Mouse (Mus musculus) limb, embryonic 13.5 days (tissue): ENCODE measurements around the gene Tpsb2. TPM values are rescaled to one million over a fixed set of nuclear protein-coding genes. Genes with fewer than 3 reads are reported as not detected.
A peak's percentile ranks its signal among the peaks of the same experiment; 100 is the strongest.

Experiments used
- ATAC-seq: fragments of 200-750 bp; cut with Nextera tagmentation; 2 replicates; pipeline ENCODE4 v1.8.0; 2017; ENCODE audit warnings: low read depth, moderate number of reproducible peaks, moderate TSS enrichment; ENCODE audit not compliant: low FRiP score
- H3K27ac ChIP-seq: fragments of 300-500 bp; sonication (generic); 2 replicates; pipeline ENCODE4 v1.5.1; 2015; ENCODE audit warnings: inconsistent platforms, mild to moderate bottlenecking, moderate library complexity
- H3K27me3 ChIP-seq: fragments of 300-500 bp; sonication (generic); 2 replicates; pipeline ENCODE4 v1.6.1; 2015; ENCODE audit warnings: mild to moderate bottlenecking, inconsistent platforms
- H3K36me3 ChIP-seq: fragments of 300-500 bp; sonication (generic); 2 replicates; pipeline ENCODE4 v1.6.1; 2015; ENCODE audit warnings: inconsistent platforms, mild to moderate bottlenecking, moderate library complexity
- H3K4me1 ChIP-seq: fragments of 300-500 bp; sonication (generic); 2 replicates; pipeline ENCODE4 v1.6.1; 2015; ENCODE audit warnings: inconsistent platforms
- H3K4me2 ChIP-seq: fragments of 300-500 bp; sonication (generic); replicated peaks from 2 replicates; pipeline ENCODE4 v1.6.1; 2015; ENCODE audit warnings: inconsistent platforms, mild to moderate bottlenecking, moderate library complexity
- H3K4me3 ChIP-seq: fragments of 300-500 bp; sonication (generic); 2 replicates; pipeline ENCODE4 v1.5.1; 2015; ENCODE audit warnings: moderate library complexity, mild to moderate bottlenecking, inconsistent platforms
- H3K9ac ChIP-seq: fragments of 300-500 bp; sonication (generic); 2 replicates; pipeline ENCODE4 v1.6.1; 2015; ENCODE audit warnings: mild to moderate bottlenecking, inconsistent platforms
- H3K9me3 ChIP-seq: fragments of 300-500 bp; sonication (generic); 2 replicates; pipeline ENCODE4 v1.6.1; 2016; ENCODE audit warnings: inconsistent platforms
- WGBS: fragments of 180-500 bp; shearing (Covaris S2); methylation state at CpG from one replicate; pipeline ENCODE4 v1.1.7; 2015; 5-methylcytosine and 5-hydroxymethylcytosine counted together
- polyA plus RNA-seq: library from polyadenylated mRNA; unstranded; fragments of >200 nt; fragmentation: Nextera tagmentation; extraction: Ambion mirVana; gene quantifications from 2 replicates; pipeline ENCODE4 v1.2.1, GENCODE M21; 2015

The Tpsb2 gene
- polyA plus RNA-seq, 1 experiment from 2014 or later, result 2.1 TPM

DNA sequence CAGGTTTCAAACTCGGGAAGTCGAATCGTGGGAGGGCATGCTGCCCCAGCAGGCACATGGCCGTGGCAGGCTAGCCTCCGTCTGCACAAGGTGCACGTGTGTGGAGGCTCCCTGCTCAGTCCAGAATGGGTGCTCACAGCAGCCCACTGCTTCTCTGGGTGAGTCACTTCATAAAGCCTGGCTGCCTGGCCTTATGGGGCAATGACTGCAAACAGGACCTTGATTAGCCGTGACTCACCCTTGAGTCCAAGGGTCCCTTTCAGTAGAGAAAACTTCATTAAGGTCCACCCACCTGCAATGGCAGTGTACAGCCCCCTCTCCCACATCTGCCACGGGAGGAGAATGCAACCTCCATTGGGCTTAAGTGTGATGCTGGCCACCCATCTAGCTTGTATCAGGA, 6.4 kb downstream of the Tpsb2 start:
- whole genome bisulfite sequencing, result 79% methylated on average over 8 of the region's 8 CpGs

GRCm38 (mm10) chr17:25374011-25374410, 7.9 kb downstream of the Tpsb2 start:
- 57% methylated on average over 9 of the region's 9 CpGs for WGBS
- no peak; the same call in 1 of the 2 replicates for ATAC-seq
- H3K36me3 ChIP-seq, result peaks cover 43% of the 10 kb centered on the region

More for the DNA sequence above, 6.4 kb downstream of the Tpsb2 start:
- no peaks in the 10 kb centered on the region for H3K4me1 ChIP-seq
- ATAC-seq, result no peak
- no peak overlapping the region for H3K4me2 ChIP-seq
- no peaks in the 10 kb centered on the region for H3K27me3 ChIP-seq
- H3K9ac ChIP-seq, result no peak overlapping the region
- no peak overlapping the region for H3K4me3 ChIP-seq
- H3K36me3 ChIP-seq, result peaks cover 32% of the 10 kb centered on the region
- no peaks in the 10 kb centered on the region for H3K9me3 ChIP-seq
- H3K27ac ChIP-seq, result no peak overlapping the region

GRCm38 (mm10) chr17:25394526-25394925, 28.4 kb downstream of the Tpsb2 start:
- Histone ChIP-seq H3K4me1 (peaks cover 16% of the 10 kb centered on the region), H3K36me3 (peaks cover 71% of the 10 kb centered on the region), H3K27me3 (no peaks in the 10 kb centered on the region), H3K4me2 (no peak overlapping the region), H3K9me3 (no peaks in the 10 kb centered on the region), H3K27ac (no peak overlapping the region), H3K4me3 (no peak overlapping the region), H3K9ac (no peak overlapping the region)
- WGBS, result 88% methylated on average over 4 of the region's 4 CpGs
- no peak for ATAC-seq

More at GRCm38 (mm10) chr17:25374011-25374410, 7.9 kb downstream of the Tpsb2 start:
- no peak overlapping the region for H3K27ac ChIP-seq
- no peaks in the 10 kb centered on the region for H3K27me3 ChIP-seq
- H3K9ac ChIP-seq, result no peak overlapping the region
- no peaks in the 10 kb centered on the region for H3K9me3 ChIP-seq
- H3K4me1 ChIP-seq, result no peaks in the 10 kb centered on the region
- H3K4me2 ChIP-seq, result no peak overlapping the region
- no peak overlapping the region for H3K4me3 ChIP-seq

DNA sequence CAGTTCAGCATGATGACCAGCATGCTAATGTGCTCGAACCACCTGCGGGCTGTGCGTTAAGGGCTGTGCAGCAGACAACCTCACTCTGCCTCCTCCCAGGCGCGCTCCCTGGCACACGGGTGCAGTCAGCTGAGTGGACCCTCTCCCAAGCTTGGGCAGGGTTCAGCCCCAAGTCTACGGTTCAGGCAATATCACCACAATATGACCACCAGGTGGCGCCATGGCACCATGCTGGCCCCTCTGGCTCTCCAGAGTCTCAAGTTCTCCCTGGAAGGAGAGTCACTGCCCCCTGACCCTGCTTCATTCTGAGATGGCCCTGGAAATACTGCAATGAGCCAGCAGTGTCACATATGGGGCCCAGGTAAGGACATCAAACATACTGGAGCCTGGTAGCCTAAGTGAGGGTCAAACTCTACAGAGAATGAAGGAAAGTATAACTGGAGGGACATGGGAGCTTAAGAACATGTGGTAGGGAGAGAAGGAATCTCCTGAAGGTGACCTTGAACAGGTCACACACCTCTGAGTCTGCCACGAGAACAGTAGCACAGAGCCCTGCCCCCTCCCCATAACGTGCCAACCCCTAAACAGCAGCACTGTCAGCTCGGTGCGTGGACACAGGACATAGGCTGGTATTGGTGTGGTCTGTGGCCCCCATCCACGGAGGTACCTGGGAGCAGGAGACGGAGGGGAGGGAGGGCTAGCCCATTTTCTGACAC, 31.9 kb downstream of the Tpsb2 start:
- H3K4me1 ChIP-seq, result peaks cover 22% of the 10 kb centered on the region
- H3K9me3 ChIP-seq, result no peaks in the 10 kb centered on the region
- 25% methylated on average over 14 of the region's 14 CpGs for WGBS
- no peak overlapping the region for H3K9ac ChIP-seq
- no peak overlapping the region for H3K4me2 ChIP-seq
- H3K27ac ChIP-seq, result no peak overlapping the region
- peaks cover 40% of the 10 kb centered on the region for H3K36me3 ChIP-seq
- H3K27me3 ChIP-seq, result 0 out of 2 replicates have a peak, but pooled peaks cover 3% of the 10 kb centered on the region
- peak; percentile 33; the same call in 1 of the 2 replicates for ATAC-seq
- no peak overlapping the region for H3K4me3 ChIP-seq

DNA sequence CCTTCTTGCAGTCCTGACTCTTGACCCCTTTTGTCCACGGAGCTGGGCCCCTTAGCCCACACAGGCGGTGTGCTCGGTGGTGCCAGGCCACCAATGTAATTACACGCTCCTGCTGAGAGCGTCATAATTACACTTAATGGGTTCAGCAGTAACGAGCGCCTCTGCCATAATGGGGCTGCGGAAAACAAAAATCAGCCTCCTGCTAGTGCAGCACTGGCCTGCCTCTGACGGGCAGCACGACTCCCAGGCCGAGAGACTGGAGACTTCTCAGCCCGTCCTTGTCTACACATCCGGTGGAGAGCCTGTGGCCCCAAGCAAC, 32.4 kb downstream of the Tpsb2 start:
- no peak overlapping the region for H3K27ac ChIP-seq
- 15% methylated on average over 13 of the region's 13 CpGs for WGBS
- H3K4me3 ChIP-seq, result no peak overlapping the region
- no peaks in the 10 kb centered on the region for H3K9me3 ChIP-seq
- 0 out of 2 replicates have a peak, but pooled peaks cover 3% of the 10 kb centered on the region for H3K27me3 ChIP-seq
- no peak for ATAC-seq
- H3K36me3 ChIP-seq, result peaks cover 40% of the 10 kb centered on the region
- H3K9ac ChIP-seq, result 0 out of 2 replicates have a peak overlapping the region, but pooled peaks have one; percentile 13
- no peak overlapping the region for H3K4me2 ChIP-seq
- H3K4me1 ChIP-seq, result peaks cover 22% of the 10 kb centered on the region

- H3K4me3 ChIP-seq, result no peak overlapping the region
- H3K27me3 ChIP-seq, result 0 out of 2 replicates have a peak, but pooled peaks cover 3% of the 10 kb centered on the region
- 6% methylated on average over 7 of the region's 7 CpGs for WGBS
- H3K9ac ChIP-seq, result no peak overlapping the region
- H3K9me3 ChIP-seq, result no peaks in the 10 kb centered on the region
- H3K36me3 ChIP-seq, result peaks cover 26% of the 10 kb centered on the region
- ATAC-seq, result no peak
- H3K4me1 ChIP-seq, result peaks cover 33% of the 10 kb centered on the region
- H3K4me2 ChIP-seq, result no peak overlapping the region
- H3K27ac ChIP-seq, result no peak overlapping the region
Measured at GRCm38 (mm10) chr17:25400443-25400842, 34.3 kb downstream of the Tpsb2 start.

DNA sequence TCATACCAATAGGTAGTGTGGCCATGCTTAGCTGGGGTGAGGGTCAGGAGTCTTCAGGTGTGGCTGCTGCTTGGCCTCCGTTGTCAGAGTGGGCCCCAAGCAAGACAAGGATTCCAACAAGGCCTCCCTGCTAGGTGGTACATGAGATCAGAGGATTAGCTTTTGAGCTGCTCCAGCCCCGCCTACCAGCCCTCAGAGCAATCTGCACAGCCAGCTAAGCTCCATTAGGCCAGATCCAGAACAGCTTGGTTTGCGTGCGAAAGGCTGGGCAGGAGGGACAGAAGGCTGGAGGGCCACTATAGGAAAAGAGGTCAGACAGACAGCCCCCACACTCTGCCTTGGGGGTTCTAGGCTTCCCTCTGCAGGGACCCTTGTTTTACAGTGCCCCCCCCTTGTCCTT, 35.4 kb downstream of the Tpsb2 start:
- H3K9me3 ChIP-seq, result no peaks in the 10 kb centered on the region
- WGBS, result 49% methylated on average over 4 of the region's 4 CpGs

DNA sequence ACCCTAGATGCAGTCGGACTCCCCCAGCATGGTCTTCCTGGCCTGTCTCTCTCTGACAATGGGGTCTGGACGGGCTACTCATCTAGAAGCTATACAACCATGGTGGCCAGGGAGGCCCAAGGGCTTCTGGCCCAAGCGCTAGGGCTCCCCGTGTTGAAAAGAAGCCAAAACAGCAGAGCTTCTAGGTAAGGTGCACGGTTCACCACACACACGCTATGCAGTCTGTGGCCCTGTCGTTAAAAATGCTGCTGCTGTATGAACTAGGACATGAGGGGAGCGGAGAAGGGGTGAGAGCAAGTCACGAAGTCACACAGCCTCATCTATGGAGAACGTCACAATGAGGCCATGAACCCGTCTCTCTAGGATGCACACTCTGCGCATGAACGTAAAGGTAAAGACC, 36.1 kb downstream of the Tpsb2 start:
- peaks cover 51% of the 10 kb centered on the region for H3K4me1 ChIP-seq
- H3K27me3 ChIP-seq, result 0 out of 2 replicates have a peak, but pooled peaks cover 3% of the 10 kb centered on the region
- no peaks in the 10 kb centered on the region for H3K9me3 ChIP-seq
- H3K36me3 ChIP-seq, result peaks cover 16% of the 10 kb centered on the region
- no peak for ATAC-seq
- no peak overlapping the region for H3K4me2 ChIP-seq
- WGBS, result 83% methylated on average over 13 of the region's 13 CpGs
- H3K27ac ChIP-seq, result no peak overlapping the region
- H3K9ac ChIP-seq, result no peak overlapping the region
- H3K4me3 ChIP-seq, result no peak overlapping the region

More for the DNA sequence above, 35.4 kb downstream of the Tpsb2 start:
- Histone ChIP-seq H3K27me3 (0 out of 2 replicates have a peak, but pooled peaks cover 3% of the 10 kb centered on the region), H3K27ac (no peak overlapping the region), H3K4me2 (no peak overlapping the region), H3K4me1 (peaks cover 43% of the 10 kb centered on the region), H3K4me3 (no peak overlapping the region), H3K9ac (no peak overlapping the region), H3K36me3 (peaks cover 23% of the 10 kb centered on the region)
- ATAC-seq, result no peak

DNA sequence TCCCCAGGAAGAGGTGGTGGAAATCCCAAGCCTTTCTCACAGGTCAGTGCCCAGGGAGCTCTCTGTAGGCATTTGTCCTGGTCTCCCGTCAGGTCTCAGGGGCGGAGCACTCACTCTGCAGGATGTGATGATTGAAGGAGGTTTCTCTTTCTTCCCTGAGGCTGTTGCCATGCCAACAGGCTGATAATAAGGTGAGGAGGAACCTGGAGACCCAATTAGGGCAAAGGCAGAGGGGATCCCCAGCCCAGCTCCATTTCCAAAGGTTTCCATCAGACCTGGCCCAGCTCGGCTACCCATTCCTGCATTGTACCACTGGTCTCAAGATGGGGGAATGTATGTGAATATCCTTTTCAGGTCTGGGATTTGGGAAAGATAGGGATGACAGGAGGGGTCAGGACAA, 38.1 kb downstream of the Tpsb2 start:
- Histone ChIP-seq H3K9me3 (no peaks in the 10 kb centered on the region), H3K4me1 (peaks cover 56% of the 10 kb centered on the region), H3K27ac (no peak overlapping the region), H3K9ac (no peak overlapping the region), H3K27me3 (0 out of 2 replicates have a peak, but pooled peaks cover 3% of the 10 kb centered on the region), H3K4me2 (no peak overlapping the region), H3K36me3 (peaks cover 13% of the 10 kb centered on the region; the same call in 1 of the 2 replicates), H3K4me3 (no peak overlapping the region)
- 46% methylated on average over 3 of the region's 3 CpGs for WGBS
- ATAC-seq, result no peak

- Histone ChIP-seq H3K36me3 (peaks cover 13% of the 10 kb centered on the region; the same call in 1 of the 2 replicates), H3K4me2 (peak overlapping the region; percentile 12), H3K4me1 (peaks cover 58% of the 10 kb centered on the region), H3K9ac (0 out of 2 replicates have a peak overlapping the region, but pooled peaks have one; percentile 25), H3K4me3 (no peak overlapping the region), H3K27me3 (0 out of 2 replicates have a peak, but pooled peaks cover 3% of the 10 kb centered on the region), H3K9me3 (no peaks in the 10 kb centered on the region), H3K27ac (peak overlapping the region; percentile 48)
- ATAC-seq, result peak; percentile 55; the same call in 1 of the 2 replicates
- 15% methylated on average over 9 of the region's 10 CpGs for WGBS
Measured at GRCm38 (mm10) chr17:25405224-25405895, 39.3 kb downstream of the Tpsb2 start.

GRCm38 (mm10) chr17:25406011-25406441, 39.9 kb downstream of the Tpsb2 start:
- ATAC-seq, result 0 out of 2 replicates have a peak, but pooled peaks have one; percentile 13
- Histone ChIP-seq H3K36me3 (peaks cover 13% of the 10 kb centered on the region; the same call in 1 of the 2 replicates), H3K9me3 (no peaks in the 10 kb centered on the region), H3K4me3 (no peak overlapping the region), H3K4me1 (peaks cover 65% of the 10 kb centered on the region), H3K9ac (0 out of 2 replicates have a peak overlapping the region, but pooled peaks have one; percentile 4), H3K4me2 (peak overlapping the region; percentile 12), H3K27ac (peak overlapping the region; percentile 48), H3K27me3 (0 out of 2 replicates have a peak, but pooled peaks cover 3% of the 10 kb centered on the region)
- WGBS, result 17% methylated on average over 6 of the region's 6 CpGs

- Histone ChIP-seq H3K9me3 (no peaks in the 10 kb centered on the region), H3K27me3 (no peaks in the 10 kb centered on the region), H3K27ac (no peak overlapping the region), H3K4me2 (no peak overlapping the region), H3K4me3 (no peak overlapping the region), H3K9ac (no peak overlapping the region), H3K4me1 (peaks cover 78% of the 10 kb centered on the region), H3K36me3 (peaks cover 13% of the 10 kb centered on the region; the same call in 1 of the 2 replicates)
- 80% methylated on average over 4 of the region's 4 CpGs for WGBS
- ATAC-seq, result no peak
Measured at GRCm38 (mm10) chr17:25407352-25407751, 41.2 kb downstream of the Tpsb2 start.
